Mouse (Mus musculus): ENCODE data around the gene Rnf212b. TPM values are rescaled to one million over a fixed set of nuclear protein-coding genes. Genes with fewer than 3 reads are reported as not detected.
A peak's percentile ranks its signal among the peaks of the same experiment; 100 is the strongest.
"Not testable (repeated sequence)": the region's sequence is repeated elsewhere in the genome, so short reads cannot be mapped to it uniquely, and the experiment has no call there.

Gene Rnf212b
- not detected in 2 replicates for polyA plus RNA-seq (2012; rRNA removed)

DNA sequence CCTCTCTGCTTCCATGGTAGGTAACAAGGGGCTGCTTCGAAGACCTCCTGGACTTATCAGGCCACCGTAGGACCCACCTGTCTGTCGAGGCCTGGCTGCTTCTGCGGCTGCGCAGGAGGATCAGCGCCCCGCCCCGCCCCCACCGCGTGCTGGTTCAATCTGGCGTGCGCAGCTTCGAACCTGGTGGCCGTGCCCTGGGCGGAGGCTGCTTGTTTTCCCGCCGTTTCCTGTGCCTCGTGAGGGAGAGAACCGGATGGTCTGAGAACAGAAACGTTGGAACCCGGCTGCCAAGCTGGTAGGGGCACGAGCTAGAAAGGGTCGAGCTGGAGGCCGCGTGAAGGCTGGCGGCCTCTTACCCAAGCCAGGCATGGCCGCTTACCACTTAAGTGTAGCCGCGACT lies at the start of gene Rnf212b:
TSS of gene Rnf212b (plus strand) at position 151 of the 400 bp plus-strand sequence.
- 90% methylated on average over 29 of the region's 29 CpGs for WGBS

DNA sequence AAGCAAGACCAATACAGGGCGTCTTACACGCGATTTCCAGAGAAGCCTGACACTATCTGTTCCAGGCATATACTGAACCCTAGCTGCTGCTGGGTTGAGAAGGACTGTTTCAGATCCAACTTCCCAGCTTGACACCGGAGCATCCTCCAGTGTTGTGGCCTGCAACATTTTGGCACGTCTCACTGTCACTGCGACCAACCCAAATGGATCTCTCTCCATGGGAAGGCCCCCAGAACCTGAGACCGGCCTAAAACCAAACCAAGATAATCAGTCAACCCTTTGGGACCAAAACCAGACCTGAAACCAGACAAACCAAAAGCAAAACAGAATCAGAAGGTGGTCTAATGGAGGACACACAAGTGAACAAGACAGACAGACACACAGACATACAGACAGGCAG lies 47.0 kb upstream of the Rnf212b start:
- WGBS = 96% methylated on average over 7 of the region's 7 CpGs
- DNase-seq (ENCODE audit: low read depth, low spot score) = not testable (repeated sequence)

More for the DNA sequence above, at the start of gene Rnf212b:
- no peak for DNase-seq (ENCODE audit: low read depth, low spot score)

DNA sequence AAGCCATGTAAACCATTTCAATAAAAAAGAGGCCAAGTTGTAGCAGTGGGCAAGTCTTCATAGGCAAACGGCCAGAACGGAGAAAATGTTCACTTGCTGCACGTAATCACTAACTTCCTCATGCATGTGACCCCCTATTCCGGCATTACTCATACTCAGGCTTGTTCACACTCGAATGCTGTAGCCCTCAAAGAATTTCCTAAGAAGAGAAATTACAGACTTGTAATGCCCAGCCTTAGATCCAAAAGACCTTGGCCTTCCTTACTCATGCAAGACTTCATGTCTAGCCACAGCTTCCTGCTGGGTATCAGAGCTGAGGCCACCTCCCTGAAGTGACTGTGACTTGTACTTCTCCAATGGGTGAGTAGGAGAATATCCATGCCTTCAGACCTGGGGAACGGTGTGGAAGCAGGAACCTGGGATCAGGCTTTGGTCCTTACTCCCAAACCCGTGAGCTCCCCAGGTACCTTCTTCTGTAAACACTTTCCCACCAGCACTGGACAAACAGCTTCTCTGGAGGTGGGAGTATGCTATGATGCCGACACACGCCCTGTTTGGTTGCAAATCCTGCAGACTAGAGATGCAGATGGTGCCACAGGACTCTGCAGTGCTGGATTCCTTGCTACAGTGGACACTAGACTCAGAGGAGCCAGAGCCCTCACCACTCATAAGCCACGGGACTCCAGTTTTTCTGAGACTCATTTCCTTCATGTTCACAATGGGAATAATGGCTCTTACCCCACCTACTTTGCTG lies 45.5 kb upstream of the Rnf212b start:
- WGBS = 81% methylated on average over 10 of the region's 10 CpGs
- DNase-seq (ENCODE audit: low read depth, low spot score) = no peak

DNA sequence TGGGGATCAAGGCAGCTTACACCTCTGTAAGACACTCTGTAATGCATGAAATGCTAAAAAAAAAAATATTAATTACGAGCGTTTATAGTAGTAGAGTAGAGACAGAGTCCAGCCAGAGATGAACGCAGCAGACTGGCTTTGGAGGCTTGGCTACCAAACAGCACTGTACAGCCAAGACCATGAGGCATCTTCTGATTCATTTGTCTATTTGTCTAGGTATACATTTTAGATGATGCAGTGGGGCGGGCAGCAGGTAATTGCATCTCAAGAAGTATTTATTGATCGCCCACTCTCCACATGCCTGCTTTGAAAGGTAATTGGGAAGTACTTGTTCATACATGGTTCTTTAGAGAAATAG lies 44.9 kb upstream of the Rnf212b start:
- DNase-seq (ENCODE audit: low read depth, low spot score) = no peak
- 89% methylated on average over 5 of the region's 5 CpGs for WGBS

GRCm38 (mm10) chr14:54770373-54770772 lies 43.6 kb upstream of the Rnf212b start:
- WGBS = 85% methylated on average over 5 of the region's 5 CpGs
- no peak for DNase-seq (ENCODE audit: low read depth, low spot score)

GRCm38 (mm10) chr14:54772333-54772856 lies 41.5 kb upstream of the Rnf212b start:
- DNase-seq (ENCODE audit: low read depth, low spot score) = no peak
- WGBS = 86% methylated on average over 20 of the region's 20 CpGs

- 93% methylated on average over 7 of the region's 7 CpGs for WGBS
Measured at GRCm38 (mm10) chr14:54775534-54776041, 38.4 kb upstream of the Rnf212b start.

GRCm38 (mm10) chr14:54776768-54777167 lies 37.2 kb upstream of the Rnf212b start:
- WGBS = 67% methylated on average over 5 of the region's 5 CpGs
- no peak for DNase-seq (ENCODE audit: low read depth, low spot score)

More at GRCm38 (mm10) chr14:54775534-54776041, 38.4 kb upstream of the Rnf212b start:
- DNase-seq (ENCODE audit: low read depth, low spot score) = no peak

GRCm38 (mm10) chr14:54777893-54778292 lies 36.0 kb upstream of the Rnf212b start:
- 86% methylated on average over 4 of the region's 4 CpGs for WGBS
- DNase-seq (ENCODE audit: low read depth, low spot score) = no peak

DNA sequence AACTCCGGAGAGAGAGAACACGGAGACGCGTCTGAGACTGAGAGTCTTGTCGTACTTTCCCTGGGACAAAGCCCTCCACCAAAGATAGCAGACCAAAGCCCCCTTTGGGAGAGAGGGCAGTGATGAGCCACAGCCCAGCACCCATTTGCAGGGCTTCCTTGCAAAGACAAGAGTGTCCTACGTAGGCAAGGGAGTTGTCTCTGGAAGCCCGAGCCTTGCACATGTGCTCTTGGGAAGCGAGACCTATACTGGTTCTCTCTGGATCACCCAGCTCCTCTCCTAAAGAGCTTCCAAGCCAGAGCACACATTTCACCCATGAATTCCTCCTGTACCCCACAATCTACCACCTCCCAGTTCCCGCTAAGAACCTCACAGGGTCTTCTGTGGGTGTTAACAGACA lies 33.9 kb upstream of the Rnf212b start:
- WGBS = 92% methylated on average over 9 of the region's 9 CpGs
- no peak for DNase-seq (ENCODE audit: low read depth, low spot score)

DNA sequence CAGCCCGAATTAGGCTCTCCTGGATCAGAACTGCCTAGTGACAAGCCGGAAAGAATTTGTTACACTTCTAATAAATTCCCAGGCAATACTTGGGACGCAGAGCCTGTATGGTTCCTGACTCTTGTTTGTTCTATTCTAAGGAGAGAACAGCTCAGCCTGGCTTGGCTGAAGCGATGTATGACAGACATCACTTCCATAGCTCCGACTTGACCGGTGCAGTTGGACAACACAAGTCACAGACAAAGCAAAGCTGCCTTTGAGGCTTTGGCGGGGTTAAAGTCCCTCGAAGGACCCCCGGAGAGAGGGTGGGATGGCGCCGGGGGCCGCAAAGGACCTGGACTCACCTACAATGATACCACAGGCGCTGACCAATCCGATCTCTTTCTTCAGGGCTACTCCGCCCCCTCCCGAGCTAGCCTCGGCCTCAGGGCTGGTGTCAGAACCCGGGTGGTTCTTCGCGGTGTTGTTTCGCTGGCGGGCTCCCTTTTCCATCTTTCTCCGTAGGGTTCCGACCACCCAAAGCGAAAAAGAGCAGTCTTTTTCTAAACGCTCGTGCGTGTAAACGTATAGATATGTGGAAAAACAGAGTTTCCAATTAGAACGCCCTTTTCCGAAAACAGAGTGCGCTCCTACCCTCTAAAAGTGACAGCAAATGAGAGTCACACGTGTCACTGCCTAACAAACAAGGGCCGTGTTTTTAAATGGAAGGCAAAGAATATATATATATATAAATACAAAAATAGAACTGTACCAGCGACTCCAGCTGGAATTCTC lies 32.9 kb upstream of the Rnf212b start:
- WGBS = 2% methylated on average over 35 of the region's 35 CpGs
- peak; percentile 22 for DNase-seq (ENCODE audit: low read depth, low spot score)

GRCm38 (mm10) chr14:54781610-54782365 lies 32.2 kb upstream of the Rnf212b start, which contains the start of gene Slc7a8:
Gene Slc7a8, minus strand, starts transcription at chr14:54781946.
- peak; percentile 25 for DNase-seq (ENCODE audit: low read depth, low spot score)
- WGBS = 3% methylated on average over 37 of the region's 37 CpGs

DNA sequence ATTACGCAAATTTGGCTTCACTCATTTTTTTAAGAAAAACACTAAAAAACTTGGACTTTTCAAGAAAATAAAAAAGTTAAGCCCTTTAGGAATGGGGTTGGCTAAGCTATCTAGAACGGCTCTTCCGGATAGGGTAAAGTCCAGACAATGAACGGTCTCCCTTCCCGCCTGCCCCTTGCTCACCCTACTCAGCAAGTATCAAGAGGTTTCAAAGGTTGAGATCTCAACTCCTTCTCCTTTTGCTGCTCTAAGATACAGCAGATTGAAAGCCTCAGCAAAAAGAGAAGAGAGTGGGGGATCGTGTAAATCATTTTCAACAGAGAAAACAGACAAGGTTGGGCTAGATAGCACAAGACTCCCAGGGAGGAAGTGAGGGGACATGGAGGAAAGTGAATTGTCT lies 31.0 kb upstream of the Rnf212b start:
- no peak for DNase-seq (ENCODE audit: low read depth, low spot score)
- WGBS = 47% methylated on average over 6 of the region's 6 CpGs

DNA sequence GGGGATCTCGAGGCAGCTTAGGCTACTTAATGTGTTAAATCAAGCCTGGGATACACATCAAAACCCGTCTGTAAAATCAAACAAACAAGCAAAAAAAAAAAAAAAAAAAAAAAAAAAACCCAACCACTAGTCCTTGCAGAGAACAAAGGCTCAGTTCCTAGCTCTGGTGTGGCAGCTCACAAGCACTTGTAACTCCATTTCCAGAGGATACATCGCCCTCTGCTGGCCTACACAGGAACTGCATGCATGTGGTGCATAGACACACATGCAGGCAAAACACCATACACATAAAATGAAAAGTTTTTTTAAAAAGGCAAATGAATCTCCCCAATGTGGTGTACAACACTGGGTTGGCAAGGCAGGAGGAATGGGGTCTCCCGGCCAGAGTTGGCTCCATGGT lies 28.0 kb upstream of the Rnf212b start:
- WGBS = 46% methylated on average over 4 of the region's 4 CpGs
- no peak for DNase-seq (ENCODE audit: low read depth, low spot score)

- WGBS = 10% methylated on average over 10 of the region's 10 CpGs
- DNase-seq (ENCODE audit: low read depth, low spot score) = no peak
Measured at GRCm38 (mm10) chr14:54786489-54786888, 27.5 kb upstream of the Rnf212b start.

GRCm38 (mm10) chr14:54787226-54787625 lies 26.7 kb upstream of the Rnf212b start:
- DNase-seq (ENCODE audit: low read depth, low spot score) = no peak
- WGBS = 73% methylated on average over 4 of the region's 4 CpGs

DNA sequence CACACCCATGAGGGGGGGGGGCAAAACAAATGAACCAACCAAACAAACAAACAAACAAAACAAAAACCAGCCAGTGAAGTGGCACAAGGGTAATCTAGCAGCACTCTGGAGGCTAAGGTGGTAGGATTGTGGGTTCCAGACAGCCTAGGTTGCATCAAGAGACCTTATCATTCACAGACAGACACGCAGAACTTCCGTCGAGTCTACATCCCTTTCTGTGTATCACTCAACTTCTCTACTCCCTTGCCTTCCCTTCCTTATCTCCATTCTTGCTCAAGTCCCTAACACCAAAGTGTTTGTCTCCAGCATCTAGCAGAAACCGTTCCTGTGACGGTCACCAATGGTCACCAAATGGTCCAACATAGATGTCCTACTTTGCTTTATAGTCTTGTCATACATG lies 25.7 kb upstream of the Rnf212b start:
- WGBS = 92% methylated on average over 5 of the region's 5 CpGs
- no peak for DNase-seq (ENCODE audit: low read depth, low spot score)

GRCm38 (mm10) chr14:54792166-54792565 lies 21.8 kb upstream of the Rnf212b start:
- WGBS = 84% methylated on average over 6 of the region's 6 CpGs
- DNase-seq (ENCODE audit: low read depth, low spot score) = no peak

GRCm38 (mm10) chr14:54793351-54793750 lies 20.6 kb upstream of the Rnf212b start:
- DNase-seq (ENCODE audit: low read depth, low spot score) = no peak
- WGBS = 59% methylated on average over 1 of the region's 1 CpGs

All from large intestine, adult 2 months (tissue).